ENCODE assay signal across 29 mouse cellular contexts in genomic region chr16:74814386-74814785, GRCm38 (mm10).
DNase-seq lines count a peak whose midpoint lies in the region; ATAC-seq and TF ChIP-seq lines count a peak whose summit lies in the region.
"Had no signal": no experiment of that assay in that cellular context is flagged by ENCODE, and none has a peak within 500 bp of the region (broad histone marks: within the 10 kb centered on the region; RNA-seq: fewer than 3 reads in every experiment).

No protein-coding gene starts in this region.

- no peak overlapping the region for H3K4me2 ChIP-seq in forebrain, embryonic 12.5 days
- H3K4me2 ChIP-seq in kidney, embryonic 14.5 days (replicated peaks; ENCODE audit: low read depth, low read length): no peak overlapping the region
- no peak overlapping the region for H3K4me2 ChIP-seq in kidney, postnatal 0 days (ENCODE audit: low read length)
- H3K4me2 ChIP-seq in midbrain, postnatal 0 days (ENCODE audit: low read depth, low read length, poor library complexity, severe bottlenecking): no peak overlapping the region
- no peak overlapping the region for H3K4me2 ChIP-seq in midbrain, embryonic 11.5 days
- H3K4me2 ChIP-seq: embryonic facial prominence, embryonic 13.5 days; heart, embryonic 12.5 days; heart, embryonic 15.5 days; hindbrain, embryonic 15.5 days had no signal

- no peak overlapping the region for H3K4me3 ChIP-seq in forebrain, embryonic 12.5 days (replicated peaks)
- H3K4me3 ChIP-seq in forebrain, embryonic 10.5 days: no peak overlapping the region
- no peak overlapping the region for H3K4me3 ChIP-seq in kidney, embryonic 14.5 days (ENCODE audit: low read length)
- H3K4me3 ChIP-seq in kidney, postnatal 0 days (replicated peaks; ENCODE audit: low read depth, low read length): no peak overlapping the region
- H3K4me3 ChIP-seq in midbrain, postnatal 0 days (ENCODE audit: low read depth, low read length): no peak overlapping the region
- no peak overlapping the region for H3K4me3 ChIP-seq in midbrain, embryonic 11.5 days (ENCODE audit: low read depth, low read length)
- H3K4me3 ChIP-seq: embryonic facial prominence, embryonic 10.5 days; embryonic facial prominence, embryonic 13.5 days; erythroblast, embryonic 14.5 days; gastrocnemius, adult 2 months; heart, embryonic 12.5 days; heart, embryonic 15.5 days; hindbrain, embryonic 10.5 days; hindbrain, embryonic 15.5 days had no signal

- peak; percentile 30; the same call in 1 of the 2 replicates for ATAC-seq in forebrain, embryonic 12.5 days (ENCODE audit: low FRiP score)
- ATAC-seq in kidney, embryonic 14.5 days (ENCODE audit: low FRiP score, low TSS enrichment): peak; percentile 96
- ATAC-seq in kidney, postnatal 0 days (replicated peaks; ENCODE audit: low FRiP score, low read depth): peak; percentile 88
- no peak for ATAC-seq in midbrain, postnatal 0 days (ENCODE audit: low FRiP score)
- no peak for ATAC-seq in midbrain, embryonic 11.5 days (ENCODE audit: low FRiP score)
- ATAC-seq: activated CD4-positive, CD25-positive, alpha-beta regulatory T cell, adult 4 months; forebrain, embryonic 14.5 days; forebrain, postnatal 0 days had no signal

- no peaks in the 10 kb centered on the region for H3K9me3 ChIP-seq in forebrain, embryonic 12.5 days
- no peaks in the 10 kb centered on the region for H3K9me3 ChIP-seq in forebrain, embryonic 10.5 days
- H3K9me3 ChIP-seq in kidney, embryonic 14.5 days (ENCODE audit: control insufficient read depth, low read length): no peaks in the 10 kb centered on the region
- H3K9me3 ChIP-seq in kidney, postnatal 0 days (replicated peaks; ENCODE audit: low read length): no peaks in the 10 kb centered on the region
- no peaks in the 10 kb centered on the region for H3K9me3 ChIP-seq in midbrain, postnatal 0 days (ENCODE audit: low read length)
- H3K9me3 ChIP-seq in midbrain, embryonic 11.5 days (ENCODE audit: control insufficient read depth, low read length): no peaks in the 10 kb centered on the region
- H3K9me3 ChIP-seq: embryonic facial prominence, embryonic 10.5 days; embryonic facial prominence, embryonic 13.5 days; heart, embryonic 12.5 days; heart, embryonic 15.5 days; hindbrain, embryonic 10.5 days; hindbrain, embryonic 15.5 days had no signal

- H3K27me3 ChIP-seq in forebrain, embryonic 12.5 days: no peaks in the 10 kb centered on the region
- no peaks in the 10 kb centered on the region for H3K27me3 ChIP-seq in forebrain, embryonic 10.5 days (ENCODE audit: poor library complexity, severe bottlenecking)
- no peaks in the 10 kb centered on the region for H3K27me3 ChIP-seq in kidney, embryonic 14.5 days (ENCODE audit: control insufficient read depth, insufficient read depth, low read length)
- no peaks in the 10 kb centered on the region for H3K27me3 ChIP-seq in kidney, postnatal 0 days (ENCODE audit: insufficient read depth, low read length)
- no peaks in the 10 kb centered on the region for H3K27me3 ChIP-seq in midbrain, postnatal 0 days (ENCODE audit: insufficient read depth, low read length)
- H3K27me3 ChIP-seq in midbrain, embryonic 11.5 days (ENCODE audit: control insufficient read depth, insufficient read depth, low read length): no peaks in the 10 kb centered on the region
- H3K27me3 ChIP-seq: embryonic facial prominence, embryonic 13.5 days; heart, embryonic 12.5 days; heart, embryonic 15.5 days; hindbrain, embryonic 15.5 days had no signal

- DNase-seq in forebrain, embryonic 10.5 days (ENCODE audit: extremely low spot score, low spot score): no peak
- DNase-seq in kidney, adult 11 months: no peak
- peak; percentile 77 for DNase-seq in kidney, postnatal 0 days (ENCODE audit: low spot score)
- DNase-seq in kidney, postnatal 25 days: no peak
- peak; percentile 33 for DNase-seq in midbrain, postnatal 0 days (ENCODE audit: low spot score)
- DNase-seq in midbrain, embryonic 11.5 days (ENCODE audit: low spot score, missing footprints): no peak
- DNase-seq: adrenal gland, adult 8-10 months; adrenal gland, postnatal 25 days; cerebellum, adult 11-12 months; cerebellum, adult 8-10 months; cerebellum, postnatal 36 days; embryo, embryonic 11 days; forebrain, postnatal 0 days; gastrocnemius, adult 2 months; gastrocnemius, postnatal 14 days; heart, adult 11 months; heart, postnatal 10 days; heart, postnatal 36 days had no signal

- no peak for TF ChIP-seq CTCF in kidney, postnatal 0 days (IDR thresholded peaks at IDR 0.05; ENCODE audit: low read depth)
- no peak for TF ChIP-seq CTCF in midbrain, postnatal 0 days (IDR thresholded peaks at IDR 0.05)

- no peak overlapping the region for H3K9ac ChIP-seq in forebrain, embryonic 12.5 days
- no peak overlapping the region for H3K9ac ChIP-seq in kidney, embryonic 14.5 days (ENCODE audit: low read depth, low read length)
- H3K9ac ChIP-seq in kidney, postnatal 0 days (ENCODE audit: low read depth, low read length): no peak overlapping the region
- H3K9ac ChIP-seq in midbrain, postnatal 0 days (replicated peaks; ENCODE audit: low read length, poor library complexity, severe bottlenecking): no peak overlapping the region
- no peak overlapping the region for H3K9ac ChIP-seq in midbrain, embryonic 11.5 days (ENCODE audit: low read length)
- H3K9ac ChIP-seq: embryonic facial prominence, embryonic 13.5 days; forebrain, postnatal 0 days; heart, embryonic 12.5 days; heart, embryonic 15.5 days; hindbrain, embryonic 15.5 days had no signal

- H3K36me3 ChIP-seq in forebrain, embryonic 12.5 days (replicated peaks): no peaks in the 10 kb centered on the region
- H3K36me3 ChIP-seq in forebrain, embryonic 10.5 days (replicated peaks): no peaks in the 10 kb centered on the region
- no peaks in the 10 kb centered on the region for H3K36me3 ChIP-seq in kidney, embryonic 14.5 days (ENCODE audit: control insufficient read depth, insufficient read depth, low read length)
- no peaks in the 10 kb centered on the region for H3K36me3 ChIP-seq in kidney, postnatal 0 days (ENCODE audit: insufficient read depth, low read length)
- H3K36me3 ChIP-seq in midbrain, postnatal 0 days (ENCODE audit: insufficient read depth, low read length): no peaks in the 10 kb centered on the region
- no peaks in the 10 kb centered on the region for H3K36me3 ChIP-seq in midbrain, embryonic 11.5 days (ENCODE audit: control insufficient read depth, insufficient read depth, low read length)
- H3K36me3 ChIP-seq: embryonic facial prominence, embryonic 10.5 days; embryonic facial prominence, embryonic 13.5 days; heart, embryonic 12.5 days; heart, embryonic 15.5 days; hindbrain, embryonic 10.5 days; hindbrain, embryonic 15.5 days had no signal

- 77% methylated on average over 3 of the region's 3 CpGs for WGBS in forebrain, embryonic 12.5 days
- 75% methylated on average over 3 of the region's 3 CpGs for WGBS in forebrain, embryonic 10.5 days
- 33% methylated on average over 3 of the region's 3 CpGs for WGBS in kidney, embryonic 14.5 days
- WGBS in kidney, postnatal 0 days: 27% methylated on average over 3 of the region's 3 CpGs
- WGBS in midbrain, postnatal 0 days: 61% methylated on average over 3 of the region's 3 CpGs
- 55% methylated on average over 3 of the region's 3 CpGs for WGBS in midbrain, embryonic 11.5 days

- no peak overlapping the region for H3K27ac ChIP-seq in forebrain, embryonic 12.5 days
- no peak overlapping the region for H3K27ac ChIP-seq in forebrain, embryonic 10.5 days
- no peak overlapping the region for H3K27ac ChIP-seq in kidney, embryonic 14.5 days (ENCODE audit: low read depth, low read length)
- H3K27ac ChIP-seq in kidney, postnatal 0 days: no peak overlapping the region
- H3K27ac ChIP-seq in midbrain, postnatal 0 days (ENCODE audit: low read depth, low read length): no peak overlapping the region
- H3K27ac ChIP-seq in midbrain, embryonic 11.5 days (ENCODE audit: low read depth, low read length): no peak overlapping the region
- H3K27ac ChIP-seq: embryonic facial prominence, embryonic 10.5 days; embryonic facial prominence, embryonic 13.5 days; gastrocnemius, adult 2 months; heart, embryonic 15.5 days; hindbrain, embryonic 10.5 days; hindbrain, embryonic 15.5 days had no signal

- no peaks in the 10 kb centered on the region; the same call in 1 of the 2 replicates for H3K4me1 ChIP-seq in forebrain, embryonic 12.5 days
- H3K4me1 ChIP-seq in forebrain, embryonic 10.5 days: no peaks in the 10 kb centered on the region
- no peaks in the 10 kb centered on the region for H3K4me1 ChIP-seq in kidney, embryonic 14.5 days (ENCODE audit: control insufficient read depth, insufficient read depth, low read length)
- no peaks in the 10 kb centered on the region for H3K4me1 ChIP-seq in kidney, postnatal 0 days (replicated peaks; ENCODE audit: insufficient read depth, low read length)
- H3K4me1 ChIP-seq in midbrain, postnatal 0 days (ENCODE audit: insufficient read depth, low read length): no peaks in the 10 kb centered on the region
- H3K4me1 ChIP-seq in midbrain, embryonic 11.5 days (ENCODE audit: control insufficient read depth, insufficient read depth, low read length): 0 out of 2 replicates have a peak, but pooled peaks cover 2% of the 10 kb centered on the region
- H3K4me1 ChIP-seq: embryonic facial prominence, embryonic 10.5 days; embryonic facial prominence, embryonic 13.5 days; heart, embryonic 12.5 days; heart, embryonic 15.5 days; hindbrain, embryonic 10.5 days; hindbrain, embryonic 15.5 days had no signal

Comparison
In these comparisons a context has a peak if more than half of its experiments do, and no peak if none do; other contexts are left out.
1. DNase-seq: peak in kidney, postnatal 0 days (single experiment) and midbrain, postnatal 0 days (single experiment); none in forebrain, embryonic 10.5 days (single experiment), kidney, adult 11 months (single experiment), kidney, postnatal 25 days (0 of 2) and midbrain, embryonic 11.5 days (single experiment).
2. ATAC-seq: peak in forebrain, embryonic 12.5 days (single experiment), kidney, embryonic 14.5 days (single experiment) and kidney, postnatal 0 days (single experiment); none in midbrain, postnatal 0 days (single experiment) and midbrain, embryonic 11.5 days (single experiment).